Mouse (Mus musculus): ENCODE results near the gene Ntm. TPM values are rescaled to one million over a fixed set of nuclear protein-coding genes. Genes with fewer than 3 reads are reported as not detected.
A peak's percentile ranks its signal among the peaks of the same experiment; 100 is the strongest.

Gene Ntm
- polyA plus RNA-seq, 1 experiment from 2014 or later = 21.4 TPM

DNA sequence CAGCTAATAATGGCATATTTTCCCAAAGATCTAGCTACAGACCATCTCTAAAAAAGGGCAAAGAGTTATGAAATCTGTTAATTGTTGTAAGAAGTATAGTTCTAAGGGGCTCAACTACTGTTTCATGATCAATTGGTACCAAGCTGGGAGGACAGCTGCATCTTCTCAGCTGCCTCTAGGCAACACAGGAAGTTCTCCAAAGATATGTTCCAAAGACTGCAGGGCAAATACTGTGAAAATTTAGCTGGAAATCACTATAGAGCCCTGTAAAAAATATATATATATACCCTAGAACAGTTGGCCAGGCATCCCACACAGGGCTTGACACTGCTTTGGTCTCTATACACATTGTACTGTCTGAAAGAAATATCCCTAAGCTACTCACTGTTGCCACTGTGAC lies 489.5 kb downstream of the Ntm start:
- H3K27ac ChIP-seq = peak overlapping the region; percentile 19; the same call in 1 of the 2 replicates
- no peaks in the 10 kb centered on the region for H3K4me1 ChIP-seq
- H3K4me2 ChIP-seq = no peak overlapping the region
- no peaks in the 10 kb centered on the region for H3K36me3 ChIP-seq
- ATAC-seq (ENCODE audit: borderline replicate concordance, extremely low read depth, low FRiP score, low TSS enrichment) = no peak
- no peaks in the 10 kb centered on the region for H3K9me3 ChIP-seq
- H3K9ac ChIP-seq = no peak overlapping the region
- H3K27me3 ChIP-seq = no peaks in the 10 kb centered on the region
- no peak overlapping the region for H3K4me3 ChIP-seq

DNA sequence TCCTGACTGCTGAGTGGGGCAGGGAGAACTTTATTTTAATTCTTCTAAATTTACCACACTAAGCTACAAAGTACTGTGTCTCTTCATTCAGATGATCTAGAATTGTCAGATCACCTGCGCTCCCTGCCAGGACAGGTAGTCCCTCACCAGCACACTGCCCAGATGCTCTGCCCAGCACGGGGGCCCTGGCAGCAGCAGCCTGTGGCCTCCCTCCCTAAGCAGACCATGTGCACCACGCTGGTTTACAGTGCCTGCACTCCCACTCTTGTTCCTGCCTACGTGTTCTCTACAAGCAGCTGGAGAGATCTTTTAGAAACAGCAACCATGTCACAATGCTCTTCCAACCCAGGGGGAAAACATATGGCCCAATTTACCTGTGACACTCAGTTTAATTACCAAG lies 490.7 kb downstream of the Ntm start:
- no peak overlapping the region for H3K27ac ChIP-seq
- H3K4me3 ChIP-seq = no peak overlapping the region
- H3K9ac ChIP-seq = no peak overlapping the region
- no peaks in the 10 kb centered on the region for H3K4me1 ChIP-seq
- H3K27me3 ChIP-seq = no peaks in the 10 kb centered on the region
- 65% methylated on average over 4 of the region's 4 CpGs for WGBS
- no peaks in the 10 kb centered on the region for H3K9me3 ChIP-seq
- no peak overlapping the region for H3K4me2 ChIP-seq
- ATAC-seq (ENCODE audit: borderline replicate concordance, extremely low read depth, low FRiP score, low TSS enrichment) = no peak
- H3K36me3 ChIP-seq = no peaks in the 10 kb centered on the region

- no peaks in the 10 kb centered on the region for H3K27me3 ChIP-seq
- whole genome bisulfite sequencing = 72% methylated on average over 4 of the region's 4 CpGs
- H3K4me3 ChIP-seq = no peak overlapping the region
- no peak for ATAC-seq (ENCODE audit: borderline replicate concordance, extremely low read depth, low FRiP score, low TSS enrichment)
- H3K36me3 ChIP-seq = no peaks in the 10 kb centered on the region
- no peak overlapping the region for H3K4me2 ChIP-seq
- no peaks in the 10 kb centered on the region for H3K9me3 ChIP-seq
- no peaks in the 10 kb centered on the region for H3K4me1 ChIP-seq
- H3K27ac ChIP-seq = no peak overlapping the region
- no peak overlapping the region for H3K9ac ChIP-seq
Measured at GRCm38 (mm10) chr9:29464756-29465155, 498.2 kb downstream of the Ntm start.

DNA sequence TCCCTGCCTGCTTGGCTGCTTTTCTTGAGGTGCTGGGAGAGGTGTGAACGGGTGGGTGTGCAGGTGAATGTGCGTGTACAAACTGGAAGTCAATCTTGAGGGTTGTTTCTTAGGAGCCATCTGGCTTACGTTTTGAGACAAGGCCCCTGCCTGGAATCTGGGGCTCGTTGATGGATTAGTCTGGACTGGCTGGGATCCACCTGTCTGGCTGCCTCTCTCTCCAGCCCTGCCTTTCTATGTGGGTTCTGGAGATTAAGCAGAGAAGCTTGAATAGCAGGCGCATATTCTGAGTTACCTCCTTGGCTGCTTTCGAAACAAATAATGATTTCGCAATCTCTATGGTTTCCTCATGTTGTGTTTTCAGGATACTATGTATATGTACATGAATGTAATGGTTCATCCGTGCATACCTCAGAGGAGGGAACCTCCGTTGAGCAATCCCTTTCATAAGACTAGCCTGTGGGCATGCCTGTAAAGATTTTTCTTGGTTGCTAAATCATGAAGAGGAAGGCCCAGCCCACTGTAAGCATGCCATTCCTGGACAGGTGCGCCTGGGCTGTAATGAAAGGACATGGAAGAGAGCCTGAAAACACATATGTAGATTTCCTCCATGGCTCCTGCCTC lies 499.9 kb downstream of the Ntm start:
- no peaks in the 10 kb centered on the region for H3K27me3 ChIP-seq
- no peaks in the 10 kb centered on the region for H3K4me1 ChIP-seq
- no peaks in the 10 kb centered on the region for H3K9me3 ChIP-seq
- H3K4me2 ChIP-seq = no peak overlapping the region
- no peak overlapping the region for H3K9ac ChIP-seq
- no peak for ATAC-seq (ENCODE audit: borderline replicate concordance, extremely low read depth, low FRiP score, low TSS enrichment)
- no peak overlapping the region for H3K27ac ChIP-seq
- no peak overlapping the region for H3K4me3 ChIP-seq
- H3K36me3 ChIP-seq = no peaks in the 10 kb centered on the region
- WGBS = 68% methylated on average over 10 of the region's 10 CpGs

- H3K4me3 ChIP-seq = no peak overlapping the region
- no peak overlapping the region for H3K9ac ChIP-seq
- no peaks in the 10 kb centered on the region for H3K27me3 ChIP-seq
- no peak overlapping the region for H3K27ac ChIP-seq
- no peak for ATAC-seq (ENCODE audit: borderline replicate concordance, extremely low read depth, low FRiP score, low TSS enrichment)
- H3K4me1 ChIP-seq = no peaks in the 10 kb centered on the region
- no peak overlapping the region for H3K4me2 ChIP-seq
- WGBS = 9% methylated on average over 5 of the region's 5 CpGs
- H3K9me3 ChIP-seq = no peaks in the 10 kb centered on the region
- no peaks in the 10 kb centered on the region for H3K36me3 ChIP-seq
Measured at GRCm38 (mm10) chr9:29457976-29458572, 504.9 kb downstream of the Ntm start.

DNA sequence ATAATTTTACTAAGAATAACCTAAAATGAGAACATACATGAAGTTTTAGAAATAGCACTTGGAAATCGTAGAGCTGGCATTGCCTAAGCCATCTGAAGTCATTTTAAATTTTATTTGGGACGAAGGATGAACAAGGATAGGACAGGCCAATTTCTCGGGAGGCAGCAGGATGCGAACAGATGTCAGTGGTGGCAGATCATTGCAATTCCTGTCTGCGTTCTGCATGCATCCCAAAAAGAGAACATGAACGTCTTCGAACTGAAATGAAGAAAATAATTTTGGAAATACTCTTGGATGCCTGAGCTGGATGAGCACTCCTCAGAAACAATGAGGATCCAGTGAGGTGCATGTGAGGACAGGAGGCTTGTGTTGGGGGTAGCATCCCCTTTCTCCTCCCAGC lies 506.9 kb downstream of the Ntm start:
- no peak overlapping the region for H3K4me2 ChIP-seq
- no peaks in the 10 kb centered on the region for H3K9me3 ChIP-seq
- WGBS = 88% methylated on average over 7 of the region's 7 CpGs
- no peak overlapping the region for H3K9ac ChIP-seq
- no peak for ATAC-seq (ENCODE audit: borderline replicate concordance, extremely low read depth, low FRiP score, low TSS enrichment)
- no peaks in the 10 kb centered on the region for H3K27me3 ChIP-seq
- H3K36me3 ChIP-seq = no peaks in the 10 kb centered on the region
- H3K27ac ChIP-seq = no peak overlapping the region
- no peak overlapping the region for H3K4me3 ChIP-seq
- no peaks in the 10 kb centered on the region for H3K4me1 ChIP-seq

- Histone ChIP-seq H3K4me3 (no peak overlapping the region), H3K9me3 (no peaks in the 10 kb centered on the region), H3K36me3 (no peaks in the 10 kb centered on the region), H3K27ac (no peak overlapping the region), H3K4me1 (no peaks in the 10 kb centered on the region), H3K27me3 (no peaks in the 10 kb centered on the region), H3K4me2 (no peak overlapping the region), H3K9ac (no peak overlapping the region)
- ATAC-seq (ENCODE audit: borderline replicate concordance, extremely low read depth, low FRiP score, low TSS enrichment) = no peak
- 27% methylated on average over 1 of the region's 1 CpGs for WGBS
Measured at GRCm38 (mm10) chr9:29451232-29451631, 511.7 kb downstream of the Ntm start.

DNA sequence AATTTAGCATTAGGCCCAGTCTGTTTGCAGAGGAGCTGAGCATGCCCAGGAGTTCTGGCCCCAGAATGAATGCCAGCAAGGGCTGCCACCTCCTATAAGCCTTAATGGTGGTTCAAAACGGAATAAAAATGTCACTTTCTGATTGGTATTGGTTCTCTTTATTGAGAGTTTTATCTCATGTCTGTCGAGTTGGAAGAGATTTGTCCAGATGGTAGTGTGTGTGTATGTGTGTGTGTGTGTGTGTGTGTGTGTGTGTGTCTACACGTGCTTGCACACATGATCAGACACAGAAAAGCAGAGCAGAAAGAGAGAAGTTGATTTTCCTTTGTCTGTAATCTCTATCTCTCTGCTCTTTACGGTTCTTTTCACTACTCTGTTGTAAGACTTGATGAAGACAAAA lies 518.9 kb downstream of the Ntm start:
- ATAC-seq (ENCODE audit: borderline replicate concordance, extremely low read depth, low FRiP score, low TSS enrichment) = no peak
- WGBS = 62% methylated on average over 4 of the region's 4 CpGs
- H3K9me3 ChIP-seq = no peaks in the 10 kb centered on the region
- no peak overlapping the region for H3K27ac ChIP-seq
- H3K4me2 ChIP-seq = no peak overlapping the region
- no peaks in the 10 kb centered on the region for H3K36me3 ChIP-seq
- no peaks in the 10 kb centered on the region for H3K27me3 ChIP-seq
- no peaks in the 10 kb centered on the region for H3K4me1 ChIP-seq
- H3K4me3 ChIP-seq = no peak overlapping the region
- no peak overlapping the region for H3K9ac ChIP-seq

DNA sequence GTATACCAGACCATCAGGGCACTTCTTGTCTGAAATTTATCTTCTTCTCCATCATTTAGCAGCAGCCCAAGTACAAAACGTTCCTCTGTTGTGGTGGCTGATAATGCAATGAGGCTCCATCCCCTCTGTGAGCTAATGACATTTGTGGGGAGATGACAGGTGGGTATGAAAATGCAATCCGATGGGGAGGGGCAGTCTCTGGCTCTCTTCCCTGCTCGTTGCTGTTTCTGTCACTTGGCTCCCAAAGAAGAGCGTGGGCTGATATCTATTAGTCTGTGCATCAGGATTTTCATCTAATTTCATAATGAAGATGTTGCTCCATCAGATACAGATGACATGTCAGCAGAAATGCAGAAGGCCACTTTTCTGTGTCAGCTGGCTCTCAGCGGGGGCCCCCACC lies 523.5 kb downstream of the Ntm start:
- Histone ChIP-seq H3K4me2 (no peak overlapping the region), H3K9me3 (no peaks in the 10 kb centered on the region), H3K27ac (no peak overlapping the region), H3K36me3 (no peaks in the 10 kb centered on the region), H3K4me3 (no peak overlapping the region), H3K27me3 (no peaks in the 10 kb centered on the region), H3K4me1 (no peaks in the 10 kb centered on the region), H3K9ac (no peak overlapping the region)
- WGBS = 61% methylated on average over 5 of the region's 5 CpGs
- no peak for ATAC-seq (ENCODE audit: borderline replicate concordance, extremely low read depth, low FRiP score, low TSS enrichment)

- no peak overlapping the region for H3K4me3 ChIP-seq
- no peaks in the 10 kb centered on the region for H3K36me3 ChIP-seq
- no peak overlapping the region for H3K4me2 ChIP-seq
- no peak overlapping the region for H3K27ac ChIP-seq
- 41% methylated on average over 6 of the region's 6 CpGs for WGBS
- H3K9ac ChIP-seq = no peak overlapping the region
- no peaks in the 10 kb centered on the region for H3K9me3 ChIP-seq
- no peaks in the 10 kb centered on the region for H3K27me3 ChIP-seq
- ATAC-seq (ENCODE audit: borderline replicate concordance, extremely low read depth, low FRiP score, low TSS enrichment) = no peak
- peaks cover 14% of the 10 kb centered on the region; the same call in 1 of the 2 replicates for H3K4me1 ChIP-seq
Measured at GRCm38 (mm10) chr9:29434611-29435010, 528.3 kb downstream of the Ntm start.

DNA sequence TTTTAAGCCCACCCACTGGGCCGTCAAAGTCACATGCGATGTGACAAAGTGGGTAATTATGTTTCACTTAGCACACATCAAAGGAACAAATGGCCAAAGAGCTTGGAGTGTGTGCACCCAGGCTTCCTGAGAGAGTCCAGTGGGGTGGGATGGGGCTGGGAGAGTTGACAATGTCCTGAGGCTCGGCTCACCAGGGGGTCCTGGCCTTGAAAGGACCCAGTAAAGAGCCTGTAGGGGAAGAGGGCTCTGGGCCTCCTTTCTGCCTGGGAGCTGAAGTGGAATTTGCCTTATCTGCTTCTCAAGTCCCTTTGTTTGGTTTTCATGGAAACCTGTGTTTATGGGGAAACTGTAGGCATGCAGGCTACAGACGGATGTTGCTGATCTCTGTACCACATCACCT lies 529.0 kb downstream of the Ntm start:
- 5% methylated on average over 4 of the region's 4 CpGs for WGBS
- Histone ChIP-seq H3K4me3 (no peak overlapping the region), H3K27me3 (no peaks in the 10 kb centered on the region), H3K4me1 (peaks cover 14% of the 10 kb centered on the region; the same call in 1 of the 2 replicates), H3K36me3 (no peaks in the 10 kb centered on the region), H3K27ac (no peak overlapping the region), H3K9ac (no peak overlapping the region), H3K9me3 (no peaks in the 10 kb centered on the region), H3K4me2 (no peak overlapping the region)
- no peak for ATAC-seq (ENCODE audit: borderline replicate concordance, extremely low read depth, low FRiP score, low TSS enrichment)

DNA sequence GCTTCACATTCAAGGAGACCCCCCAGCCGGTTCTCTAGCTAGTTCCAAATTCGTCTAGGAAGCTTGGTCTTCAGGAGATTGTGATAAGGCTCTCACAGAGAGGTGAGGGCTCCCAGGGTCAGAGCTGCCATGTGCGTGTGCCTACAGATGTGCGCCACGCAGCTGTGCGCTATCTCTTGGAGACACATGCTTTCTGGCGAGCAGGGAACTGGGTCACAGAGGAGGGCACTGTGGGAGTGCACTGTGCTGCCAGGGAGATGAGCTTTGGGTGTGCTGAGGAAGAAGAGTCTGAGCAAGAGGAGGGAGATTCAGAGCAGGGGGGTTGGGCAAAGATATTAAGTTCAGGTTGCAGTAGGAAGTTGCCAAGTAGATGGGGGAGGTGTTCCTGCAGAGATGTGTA lies 529.8 kb downstream of the Ntm start:
- ATAC-seq (ENCODE audit: borderline replicate concordance, extremely low read depth, low FRiP score, low TSS enrichment) = no peak
- WGBS = 29% methylated on average over 7 of the region's 7 CpGs

DNA sequence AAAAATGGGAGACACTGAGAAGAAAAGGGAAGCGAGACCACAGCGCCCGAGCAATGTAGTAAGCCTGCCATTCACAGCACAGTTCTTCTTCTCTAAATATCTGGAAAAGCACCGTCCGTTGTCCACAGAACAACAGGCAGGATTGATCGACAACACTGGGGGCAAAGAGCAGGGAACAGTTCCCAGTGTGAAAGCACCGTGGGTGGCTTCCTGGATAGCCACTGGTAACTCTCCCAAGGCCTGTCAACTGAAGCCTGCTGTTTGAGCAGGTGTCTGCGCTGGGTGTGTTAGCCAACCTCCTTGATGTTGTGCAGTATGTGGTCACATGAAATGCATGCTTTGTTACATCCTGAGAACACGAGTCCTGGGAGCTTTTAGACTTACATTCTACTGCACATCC lies 531.4 kb downstream of the Ntm start:
- no peak overlapping the region for H3K4me2 ChIP-seq
- no peaks in the 10 kb centered on the region for H3K9me3 ChIP-seq
- H3K27me3 ChIP-seq = no peaks in the 10 kb centered on the region
- peaks cover 19% of the 10 kb centered on the region for H3K4me1 ChIP-seq
- H3K27ac ChIP-seq = no peak overlapping the region
- H3K9ac ChIP-seq = no peak overlapping the region
- WGBS = 80% methylated on average over 9 of the region's 9 CpGs
- no peak for ATAC-seq (ENCODE audit: borderline replicate concordance, extremely low read depth, low FRiP score, low TSS enrichment)
- H3K4me3 ChIP-seq = no peak overlapping the region
- H3K36me3 ChIP-seq = no peaks in the 10 kb centered on the region

More for the DNA sequence above, 529.8 kb downstream of the Ntm start:
- Histone ChIP-seq H3K9ac (no peak overlapping the region), H3K4me2 (no peak overlapping the region), H3K36me3 (no peaks in the 10 kb centered on the region), H3K27ac (no peak overlapping the region), H3K4me1 (peaks cover 19% of the 10 kb centered on the region), H3K27me3 (no peaks in the 10 kb centered on the region), H3K9me3 (no peaks in the 10 kb centered on the region), H3K4me3 (no peak overlapping the region)

All from lung, embryonic 15.5 days (tissue).